Mouse (Mus musculus) liver, postnatal 0 days (tissue): ENCODE data around the gene Atp2b2.

Experiments
- CTCF ChIP-seq: sonication (generic); IDR thresholded peaks from 2 replicates; pipeline ENCODE4 v1.5.1; 2016; ENCODE audit warnings: antibody characterized with exemption, low read depth
- EP300 ChIP-seq: IDR thresholded peaks from 2 replicates; pipeline ENCODE4 v1.6.1; 2016; ENCODE audit warnings: antibody characterized with exemption, low read depth, mild to moderate bottlenecking

GRCm38 (mm10) chr6:113778229-113778753 lies 264.1 kb downstream of the Atp2b2 start:
- TF ChIP-seq CTCF (no peak), EP300 (no peak)
